Mouse (Mus musculus) left cerebral cortex, adult 2 months (tissue): ENCODE measurements around the gene Tbc1d23. TPM values are rescaled to one million over a fixed set of nuclear protein-coding genes. Genes with fewer than 3 reads are reported as not detected.
A peak's percentile ranks its signal among the peaks of the same experiment; 100 is the strongest.

ENCODE experiments used
- DNase-seq, 2 experiments: peaks; one replicate each; pipeline ENCODE4 v3.0.0; 2021 to 2022; ENCODE audit warnings: low spot score in 2 of 2, mixed read lengths in 1 of 2; ENCODE audit errors: extremely low spot score in 1 of 2
- H3K27ac ChIP-seq: fragments of 200-600 bp; 2 replicates; pipeline ENCODE4 v1.8.1; 2022
- H3K4me3 ChIP-seq: fragments of 200-600 bp; 2 replicates; pipeline ENCODE4 v1.8.1; 2022
- CTCF ChIP-seq: fragments of 200-600 bp; IDR thresholded peaks from 2 replicates; pipeline ENCODE4 v1.8.1; 2022; ENCODE audit warnings: antibody characterized with exemption, mild to moderate bottlenecking, moderate library complexity
- intact Hi-C: fragments of 180-260 bp; cut with DNase I; formaldehyde crosslinking; loops from one replicate; pipeline ENCODE4 v1.15.1; 2025
- total RNA-seq, 2 experiments: library from RNA; stranded (reverse); gene quantifications; 2 replicates each; pipeline ENCODE4 v1.2.3; 2021

Gene Tbc1d23
- total RNA-seq, 2 experiments from 2014 or later, result 45.0 to 46.1 TPM

DNA sequence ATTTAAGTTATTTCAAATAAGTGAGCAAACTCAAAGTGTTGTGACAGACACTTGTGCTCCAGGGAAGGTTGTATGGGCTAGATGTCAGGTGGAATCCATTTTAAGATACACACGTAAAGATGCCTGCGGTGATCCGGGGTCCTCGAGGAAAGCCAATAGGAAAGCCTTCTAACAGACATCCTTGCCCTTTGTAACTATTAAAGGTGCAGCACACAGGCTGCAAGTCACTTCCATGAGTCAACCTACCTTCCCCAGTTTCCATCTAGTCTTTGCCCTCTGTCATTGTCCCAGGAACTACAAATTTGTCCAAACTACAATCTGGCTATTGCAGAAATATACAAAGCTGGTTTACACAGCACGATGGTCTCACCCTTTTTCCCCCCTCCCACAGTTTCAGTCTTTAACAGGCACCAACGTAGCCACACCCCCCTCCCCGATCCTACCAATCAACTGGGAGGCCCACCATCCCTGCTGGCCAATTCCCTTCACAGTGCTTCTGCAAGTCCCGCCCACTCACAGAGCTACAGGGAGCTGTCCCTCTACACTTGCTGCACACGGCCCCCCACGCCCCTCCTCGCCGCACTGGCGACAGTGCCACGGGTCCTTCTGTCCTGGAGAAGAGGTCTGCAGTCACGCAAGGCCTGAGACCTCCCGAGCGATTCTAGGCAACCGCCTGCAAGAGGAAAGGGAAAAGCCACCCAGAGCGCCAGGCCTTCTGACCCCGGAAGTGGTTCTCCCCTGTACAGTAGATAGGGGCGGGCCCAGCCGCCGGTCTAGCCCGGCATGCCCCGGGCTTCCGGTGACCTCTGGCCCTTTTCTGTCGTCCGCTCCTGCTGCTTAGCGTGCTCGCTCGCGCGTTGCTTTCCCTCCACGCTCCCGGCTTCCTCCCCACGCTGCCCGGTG is 110.1 kb downstream of the Tbc1d23 start, which contains the start of gene Tomm70a:
Gene Tomm70a, plus strand, starts transcription at position 791 of the 903 bp plus-strand sequence.
- Histone ChIP-seq H3K4me3 (peak within 1 kb of the TSS; percentile 100), H3K27ac (peak within 1 kb of the TSS; percentile 99)
- intact Hi-C loops, result loop anchor here (1.0 to 5.0 kb wide), 3 partner anchors 46 to 404 kb away; partner anchors contain the start of genes Nit2, Tbc1d23 and Tfg
- DNase-seq, result peak; percentile 93
- no peak for TF ChIP-seq CTCF

Other genes with a start within 250 kb of the Tbc1d23 start
- gene Tmem45a2, start 160.1 kb downstream of the Tbc1d23 start, total RNA-seq, result not detected
- gene Tomm70a, start 109.8 kb downstream of the Tbc1d23 start, total RNA-seq, result 10 to 100 TPM; 96.3 to 96.9 TPM
- gene Nit2, start 64.2 kb downstream of the Tbc1d23 start, total RNA-seq, result 10 to 100 TPM; 13.6 to 14.5 TPM
- under 1 TPM; 0.29 to 0.42 TPM for gene Tmem30c, start 61.4 kb upstream of the Tbc1d23 start, total RNA-seq
- 1 to 10 TPM; 3.0 to 3.7 TPM for gene Filip1l, start 121.6 kb upstream of the Tbc1d23 start, total RNA-seq